Mouse (Mus musculus) kidney, embryonic 15.5 days (tissue): Measurements from ENCODE around the gene A930018P22Rik. TPM values are rescaled to one million over a fixed set of nuclear protein-coding genes. Genes with fewer than 3 reads are reported as not detected.
"Not testable (repeated sequence)": the region's sequence is repeated elsewhere in the genome, so short reads cannot be mapped to it uniquely, and the experiment has no call there.

ENCODE experiments used
- ATAC-seq: fragments of 200-750 bp; cut with Nextera tagmentation; replicated peaks from 2 replicates; pipeline ENCODE4 v1.8.0; 2017; ENCODE audit warnings: moderate TSS enrichment; ENCODE audit not compliant: low FRiP score
- H3K27ac ChIP-seq: fragments of 300-500 bp; sonication (generic); 2 replicates; pipeline ENCODE4 v1.5.1; 2015; ENCODE audit warnings: mild to moderate bottlenecking, inconsistent platforms
- H3K27me3 ChIP-seq: fragments of 300-500 bp; sonication (generic); 2 replicates; pipeline ENCODE4 v1.6.1; 2015; ENCODE audit warnings: inconsistent platforms
- H3K36me3 ChIP-seq: fragments of 300-500 bp; sonication (generic); 2 replicates; pipeline ENCODE4 v1.6.1; 2015; ENCODE audit warnings: inconsistent platforms
- H3K4me1 ChIP-seq: fragments of 300-500 bp; sonication (generic); 2 replicates; pipeline ENCODE4 v1.6.1; 2015; ENCODE audit warnings: inconsistent platforms
- H3K4me2 ChIP-seq: fragments of 300-500 bp; sonication (generic); 2 replicates; pipeline ENCODE4 v1.6.1; 2015; ENCODE audit warnings: moderate library complexity, mild to moderate bottlenecking, inconsistent platforms
- H3K4me3 ChIP-seq: fragments of 300-500 bp; sonication (generic); replicated peaks from 2 replicates; pipeline ENCODE4 v1.5.1; 2015; ENCODE audit warnings: mild to moderate bottlenecking, inconsistent platforms
- H3K9ac ChIP-seq: fragments of 300-500 bp; sonication (generic); 2 replicates; pipeline ENCODE4 v1.6.1; 2015; ENCODE audit warnings: mild to moderate bottlenecking, inconsistent platforms
- H3K9me3 ChIP-seq: fragments of 300-500 bp; sonication (generic); replicated peaks from 2 replicates; pipeline ENCODE4 v1.6.1; 2016; ENCODE audit warnings: inconsistent platforms
- WGBS: fragments of 180-500 bp; shearing (Covaris S2); methylation state at CpG from one replicate; pipeline ENCODE4 v1.1.7; 2015; ENCODE audit warnings: mixed read lengths; 5-methylcytosine and 5-hydroxymethylcytosine counted together
- polyA plus RNA-seq: library from polyadenylated mRNA; unstranded; fragments of >200 nt; fragmentation: Nextera tagmentation; extraction: Ambion mirVana; gene quantifications from 2 replicates; pipeline ENCODE4 v1.2.1, GENCODE M21; 2015

The A930018P22Rik gene
- polyA plus RNA-seq, 1 experiment from 2014 or later = 0.19 TPM

DNA sequence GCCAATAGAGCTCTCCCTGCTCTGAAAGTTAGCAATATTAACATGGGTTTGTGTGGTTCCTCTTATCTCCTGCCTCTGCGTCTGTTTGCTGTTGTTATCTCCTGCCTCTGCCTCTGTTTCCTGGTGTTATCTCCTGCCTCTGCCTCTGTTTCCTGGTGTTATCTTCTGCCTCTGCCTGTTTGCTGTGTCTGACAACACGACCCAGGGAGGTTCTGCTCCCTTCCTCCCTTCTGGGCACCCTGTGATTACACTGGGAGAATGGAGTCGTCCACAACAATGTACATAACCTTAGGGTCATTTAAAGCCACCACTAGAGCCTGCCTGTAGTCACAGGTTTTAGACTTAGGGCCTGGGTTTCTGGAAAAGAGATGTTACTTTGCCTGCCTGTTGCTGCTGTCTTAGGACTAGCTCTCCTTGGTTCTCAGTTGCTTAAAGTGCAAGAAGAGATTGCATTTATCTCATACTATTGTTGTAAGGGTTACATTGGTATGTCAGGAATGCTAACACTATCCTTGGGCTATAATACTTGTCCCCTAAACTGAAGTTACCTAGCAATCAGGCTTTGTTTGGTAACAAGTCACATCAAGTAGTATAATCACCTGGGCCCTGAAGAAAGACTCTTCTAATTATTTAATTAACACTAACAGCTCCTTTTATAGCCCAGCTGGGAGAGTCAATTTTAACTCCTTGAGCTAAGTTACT, 23.9 kb upstream of the A930018P22Rik start:
- peaks cover 16% of the 10 kb centered on the region; the same call in 1 of the 2 replicates for H3K4me1 ChIP-seq
- WGBS = 25% methylated on average over 3 of the region's 3 CpGs
- H3K9me3 ChIP-seq = no peaks in the 10 kb centered on the region
- no peak overlapping the region for H3K9ac ChIP-seq
- H3K4me3 ChIP-seq = no peak overlapping the region
- H3K27me3 ChIP-seq = no peaks in the 10 kb centered on the region
- no peak overlapping the region for H3K4me2 ChIP-seq
- H3K27ac ChIP-seq = no peak overlapping the region
- ATAC-seq = no peak
- H3K36me3 ChIP-seq = no peaks in the 10 kb centered on the region

DNA sequence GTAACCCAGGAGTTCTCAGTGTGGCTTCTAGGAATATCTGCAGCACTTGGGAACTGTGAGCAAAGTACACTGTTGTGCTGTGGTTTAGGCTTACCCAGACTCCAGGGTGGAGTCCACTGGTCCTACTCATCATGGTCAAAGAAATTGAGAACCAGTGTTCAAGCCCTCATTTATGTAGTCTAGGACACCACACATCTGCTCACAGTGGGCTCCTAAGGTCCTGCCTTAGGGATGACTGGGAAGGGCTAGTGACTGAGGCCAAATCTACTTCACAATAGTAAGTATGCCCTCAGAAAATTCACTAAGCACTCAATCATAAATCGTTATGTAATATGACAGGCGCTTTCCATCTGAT, 23.4 kb upstream of the A930018P22Rik start:
- H3K4me1 ChIP-seq = peaks cover 16% of the 10 kb centered on the region; the same call in 1 of the 2 replicates
- no peak for ATAC-seq
- 95% methylated on average over 2 of the region's 2 CpGs for WGBS

DNA sequence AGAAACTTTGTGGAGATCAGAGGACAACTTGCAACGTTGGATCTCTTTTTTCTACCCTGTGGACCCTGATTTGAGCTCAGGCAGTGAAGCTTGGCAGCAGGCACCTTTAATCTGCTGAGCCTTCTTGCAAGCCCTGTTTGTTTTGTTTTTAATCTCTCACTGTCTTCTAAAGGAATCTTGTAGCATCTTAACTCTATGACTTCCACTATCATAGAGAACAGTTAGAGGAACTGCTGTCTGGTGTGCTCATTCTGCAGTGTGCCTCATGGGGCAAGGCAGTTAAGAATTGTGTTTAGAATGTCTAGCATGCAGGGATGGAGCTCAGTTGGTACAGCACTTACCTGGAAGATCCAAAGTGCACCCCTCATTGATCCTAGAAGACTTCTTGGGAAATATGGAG, 22.6 kb upstream of the A930018P22Rik start:
- ATAC-seq = no peak
- Histone ChIP-seq H3K4me2 (no peak overlapping the region), H3K27me3 (no peaks in the 10 kb centered on the region), H3K4me3 (no peak overlapping the region), H3K27ac (no peak overlapping the region), H3K9ac (no peak overlapping the region), H3K9me3 (no peaks in the 10 kb centered on the region), H3K36me3 (no peaks in the 10 kb centered on the region), H3K4me1 (peaks cover 16% of the 10 kb centered on the region; the same call in 1 of the 2 replicates)
- WGBS = 64% methylated on average over 1 of the region's 1 CpGs

More for the DNA sequence above, 23.4 kb upstream of the A930018P22Rik start:
- no peak overlapping the region for H3K4me3 ChIP-seq
- no peaks in the 10 kb centered on the region for H3K36me3 ChIP-seq
- H3K27me3 ChIP-seq = no peaks in the 10 kb centered on the region
- H3K9me3 ChIP-seq = no peaks in the 10 kb centered on the region
- no peak overlapping the region for H3K27ac ChIP-seq
- H3K9ac ChIP-seq = no peak overlapping the region
- H3K4me2 ChIP-seq = no peak overlapping the region

DNA sequence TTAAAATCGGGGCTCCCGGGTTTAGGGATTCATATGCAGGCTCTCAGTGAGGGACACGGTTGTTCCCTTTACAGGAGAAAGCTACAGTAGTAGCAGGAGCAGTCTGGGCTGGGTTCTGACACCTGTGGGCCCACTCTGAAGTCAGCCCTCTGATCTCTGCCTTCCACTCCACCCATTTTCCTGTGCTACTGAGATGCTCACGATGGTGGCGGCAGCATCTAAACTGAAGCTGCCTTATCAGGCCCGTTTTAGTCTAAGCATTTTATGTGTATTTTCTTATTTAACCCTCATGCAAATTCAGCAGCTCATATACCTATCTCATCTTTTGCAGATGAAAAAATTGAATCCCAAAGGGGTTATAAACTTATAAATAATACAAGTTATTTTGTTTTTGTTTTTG, 17.8 kb upstream of the A930018P22Rik start:
- no peak overlapping the region for H3K9ac ChIP-seq
- no peaks in the 10 kb centered on the region for H3K4me1 ChIP-seq
- H3K9me3 ChIP-seq = no peaks in the 10 kb centered on the region
- WGBS = 78% methylated on average over 6 of the region's 6 CpGs
- H3K4me2 ChIP-seq = no peak overlapping the region
- no peaks in the 10 kb centered on the region for H3K36me3 ChIP-seq
- no peaks in the 10 kb centered on the region for H3K27me3 ChIP-seq
- H3K27ac ChIP-seq = no peak overlapping the region
- ATAC-seq = no peak
- no peak overlapping the region for H3K4me3 ChIP-seq

DNA sequence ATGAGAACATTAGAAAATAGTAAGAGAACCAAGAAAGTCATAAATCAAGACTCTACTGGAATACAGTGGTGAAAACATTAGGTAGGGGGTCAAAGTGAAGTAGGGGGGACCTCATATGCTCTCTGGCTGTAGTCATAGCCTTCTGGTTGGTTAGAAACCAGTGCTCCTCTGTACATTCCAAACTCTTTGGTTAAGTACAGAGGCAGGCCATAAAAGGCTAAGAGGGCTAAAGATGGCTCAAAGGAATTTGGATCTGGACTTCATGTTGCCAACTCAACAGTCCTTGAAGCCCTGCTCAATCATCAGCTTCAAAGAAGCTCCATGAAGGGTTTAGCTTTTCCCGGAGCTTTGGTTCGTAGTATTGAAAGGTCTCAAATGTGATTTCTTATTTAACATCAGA, 13.5 kb upstream of the A930018P22Rik start:
- H3K36me3 ChIP-seq, H3K27ac ChIP-seq, H3K27me3 ChIP-seq, H3K9ac ChIP-seq, ATAC-seq, H3K9me3 ChIP-seq, H3K4me2 ChIP-seq, H3K4me3 ChIP-seq, H3K4me1 ChIP-seq: not testable (repeated sequence)
- WGBS = 82% methylated on average over 2 of the region's 2 CpGs

DNA sequence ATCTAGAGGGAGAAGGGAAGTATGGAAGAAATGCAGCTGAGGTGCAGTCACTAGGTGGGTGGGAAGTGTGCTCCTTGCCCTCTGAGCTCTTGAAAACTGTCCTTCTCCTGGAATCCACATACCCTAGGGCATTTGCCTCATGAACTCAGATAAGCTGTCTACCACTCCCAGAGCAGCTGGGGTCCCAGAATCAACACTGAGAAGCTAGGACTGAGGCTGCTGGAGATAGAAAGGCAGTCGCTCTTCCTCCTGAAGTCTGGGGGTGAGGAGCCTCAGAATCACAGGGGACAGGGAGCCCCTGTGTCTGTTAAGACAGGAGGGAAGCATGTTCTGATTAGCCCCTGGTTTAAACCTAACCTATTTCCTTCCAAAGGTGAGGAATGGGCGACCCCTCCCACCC, 13.0 kb upstream of the A930018P22Rik start:
- Histone ChIP-seq H3K9ac (no peak overlapping the region), H3K9me3 (no peaks in the 10 kb centered on the region), H3K4me1 (no peaks in the 10 kb centered on the region), H3K4me3 (no peak overlapping the region), H3K27ac (no peak overlapping the region), H3K4me2 (no peak overlapping the region), H3K27me3 (no peaks in the 10 kb centered on the region), H3K36me3 (no peaks in the 10 kb centered on the region)
- WGBS = 71% methylated on average over 2 of the region's 2 CpGs
- no peak for ATAC-seq

DNA sequence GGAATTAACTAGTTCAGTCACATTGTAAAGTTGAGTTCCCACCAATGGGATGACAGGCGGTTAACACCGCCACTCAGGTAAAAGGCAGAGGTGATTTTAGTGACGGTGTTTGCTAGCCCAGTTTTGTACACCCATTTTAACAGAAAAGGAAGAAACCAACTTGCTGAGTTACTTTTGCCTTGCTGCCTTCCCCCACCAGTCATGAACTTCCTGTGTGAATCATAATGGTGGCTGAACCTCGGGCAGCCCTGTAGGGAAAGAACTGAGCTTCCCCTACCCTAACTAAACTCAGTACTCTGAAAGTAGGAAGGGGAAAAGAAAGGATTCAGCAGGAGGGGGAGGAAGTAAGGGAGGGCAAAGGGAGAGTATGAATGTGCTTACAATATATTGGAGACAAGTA, 12.5 kb upstream of the A930018P22Rik start:
- ATAC-seq = no peak
- Histone ChIP-seq H3K27ac (no peak overlapping the region), H3K27me3 (no peaks in the 10 kb centered on the region), H3K9me3 (no peaks in the 10 kb centered on the region), H3K4me1 (no peaks in the 10 kb centered on the region), H3K36me3 (no peaks in the 10 kb centered on the region), H3K4me3 (no peak overlapping the region), H3K4me2 (no peak overlapping the region), H3K9ac (no peak overlapping the region)
- WGBS = 72% methylated on average over 4 of the region's 4 CpGs

DNA sequence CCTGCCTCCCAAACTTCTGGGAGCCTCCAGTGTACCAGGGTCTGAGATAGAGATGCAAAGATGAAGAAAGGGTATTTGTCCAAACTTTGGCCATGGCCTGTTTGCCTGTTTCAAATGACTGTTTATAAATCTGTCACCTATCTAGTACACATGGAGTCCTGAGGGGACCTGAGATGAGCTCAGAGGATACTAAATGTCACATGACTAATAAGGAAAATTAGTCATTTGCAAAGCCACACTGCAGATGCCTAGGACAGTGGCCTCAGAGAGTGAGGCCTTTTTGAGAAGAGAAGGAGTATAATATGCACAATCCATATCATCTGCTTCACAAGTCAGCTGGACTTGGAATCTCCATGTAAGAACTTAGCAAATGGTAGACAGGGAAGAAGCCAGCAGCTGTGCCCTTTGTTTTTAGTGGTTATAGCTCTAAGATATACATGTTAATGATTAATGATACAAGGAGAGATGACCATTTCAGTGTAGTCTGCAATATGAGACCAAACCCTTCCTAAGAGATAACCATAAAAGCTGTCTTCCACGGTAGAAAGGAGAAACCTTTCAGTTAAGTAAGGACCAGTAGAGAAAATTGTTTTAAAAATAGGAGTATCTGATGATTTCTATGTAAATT, 11.3 kb upstream of the A930018P22Rik start:
- not testable (repeated sequence) for H3K27me3 ChIP-seq, H3K9me3 ChIP-seq, H3K27ac ChIP-seq, H3K9ac ChIP-seq, H3K36me3 ChIP-seq, H3K4me2 ChIP-seq, ATAC-seq, H3K4me1 ChIP-seq, H3K4me3 ChIP-seq
- no CpG with 5 or more reads among the region's 1 CpGs for WGBS

DNA sequence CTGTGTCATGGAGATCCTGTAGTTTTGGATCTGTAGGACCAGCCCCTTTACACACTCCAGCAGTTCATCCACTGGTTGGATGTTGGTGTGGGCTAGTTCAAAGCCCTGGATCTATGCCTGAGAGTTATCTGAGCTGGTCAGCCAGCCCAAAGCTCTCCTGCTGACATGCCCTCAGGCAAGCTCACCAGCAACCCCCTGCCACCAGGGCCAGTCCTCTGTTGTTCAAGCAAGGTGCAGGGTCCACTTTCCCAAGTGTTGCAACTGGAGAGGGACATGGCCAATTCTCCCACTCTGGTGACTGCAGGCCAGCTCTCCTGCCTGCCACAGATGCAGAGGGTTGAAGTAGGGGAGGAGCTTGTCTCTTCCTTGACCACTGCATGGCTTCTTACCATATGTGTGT, 9.0 kb upstream of the A930018P22Rik start:
- H3K27ac ChIP-seq, H3K27me3 ChIP-seq, H3K9me3 ChIP-seq, H3K4me1 ChIP-seq, H3K4me2 ChIP-seq, ATAC-seq, H3K4me3 ChIP-seq, H3K9ac ChIP-seq, H3K36me3 ChIP-seq: not testable (repeated sequence)

DNA sequence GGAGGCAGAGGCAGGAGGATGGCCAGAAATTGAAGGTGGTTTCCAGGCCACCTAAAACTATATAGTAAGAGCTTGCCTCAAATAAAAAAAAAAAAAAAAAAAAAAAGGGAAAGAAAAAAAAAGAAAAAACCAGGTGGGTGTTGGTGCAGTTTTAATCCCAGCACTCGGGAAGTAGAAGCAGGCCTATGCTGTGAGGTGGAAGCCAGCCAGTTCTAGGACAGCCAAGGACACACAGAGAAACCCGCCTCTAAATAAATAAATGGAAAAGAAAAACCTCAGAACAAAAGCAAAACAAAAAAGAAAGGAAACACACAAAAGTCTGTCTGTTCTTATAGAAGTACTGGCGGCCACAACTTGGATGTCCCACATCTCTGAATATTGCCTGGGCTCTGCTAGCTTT, 7.7 kb upstream of the A930018P22Rik start:
- H3K36me3 ChIP-seq = no peaks in the 10 kb centered on the region
- ATAC-seq = no peak
- WGBS = 90% methylated on average over 3 of the region's 3 CpGs
- no peak overlapping the region for H3K9ac ChIP-seq
- H3K9me3 ChIP-seq = no peaks in the 10 kb centered on the region
- no peak overlapping the region for H3K4me3 ChIP-seq
- no peak overlapping the region for H3K4me2 ChIP-seq
- no peaks in the 10 kb centered on the region for H3K4me1 ChIP-seq
- H3K27ac ChIP-seq = no peak overlapping the region
- H3K27me3 ChIP-seq = no peaks in the 10 kb centered on the region

DNA sequence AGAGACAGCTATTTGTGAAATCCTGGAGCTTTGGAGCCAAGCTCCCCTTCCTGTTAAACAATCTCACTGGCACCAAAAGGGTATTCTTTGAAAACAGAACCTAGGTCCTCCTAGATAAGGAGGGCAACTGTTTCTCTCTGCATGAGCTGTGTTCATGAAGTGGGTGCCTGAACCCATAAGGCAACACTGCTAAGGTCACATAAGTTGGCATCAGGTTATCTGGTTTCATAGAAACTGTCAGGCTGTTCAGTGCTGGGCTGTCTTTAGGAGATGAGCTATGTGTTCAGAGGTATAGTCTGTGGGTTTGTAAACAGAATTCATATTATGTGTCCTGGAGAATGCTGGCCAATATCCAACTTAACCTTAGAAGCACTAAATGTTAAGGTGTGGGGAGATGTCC, 5.4 kb upstream of the A930018P22Rik start:
- H3K36me3 ChIP-seq, ATAC-seq, H3K4me2 ChIP-seq, H3K27me3 ChIP-seq, H3K27ac ChIP-seq, H3K9ac ChIP-seq, H3K9me3 ChIP-seq, H3K4me3 ChIP-seq, H3K4me1 ChIP-seq: not testable (repeated sequence)

DNA sequence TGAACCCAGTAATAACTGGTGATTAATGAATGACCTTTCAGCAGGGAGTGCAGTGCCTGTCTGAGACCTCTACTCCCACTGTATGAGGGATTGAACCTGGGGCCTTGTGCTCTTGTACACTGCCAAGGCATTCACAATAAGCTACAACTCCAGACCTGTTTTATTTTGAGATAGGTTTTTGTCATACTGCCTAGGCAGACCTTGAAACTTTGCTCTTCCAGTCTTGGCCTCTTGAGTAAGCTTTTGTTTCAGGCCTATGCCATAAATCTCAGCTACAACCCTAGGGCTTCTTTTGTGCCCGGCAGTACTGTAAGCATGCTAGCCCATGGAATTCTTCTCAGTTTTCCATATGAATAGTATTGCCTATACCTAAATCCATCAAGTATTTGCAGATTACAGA, 3.5 kb upstream of the A930018P22Rik start:
- H3K36me3 ChIP-seq = no peaks in the 10 kb centered on the region
- no peak overlapping the region for H3K4me2 ChIP-seq
- H3K9me3 ChIP-seq = no peaks in the 10 kb centered on the region
- H3K27me3 ChIP-seq = peaks cover 15% of the 10 kb centered on the region
- no peak overlapping the region for H3K4me3 ChIP-seq
- WGBS = 23% methylated on average over 1 of the region's 1 CpGs
- ATAC-seq = no peak
- peaks cover 18% of the 10 kb centered on the region for H3K4me1 ChIP-seq
- no peak overlapping the region for H3K9ac ChIP-seq
- no peak overlapping the region for H3K27ac ChIP-seq

DNA sequence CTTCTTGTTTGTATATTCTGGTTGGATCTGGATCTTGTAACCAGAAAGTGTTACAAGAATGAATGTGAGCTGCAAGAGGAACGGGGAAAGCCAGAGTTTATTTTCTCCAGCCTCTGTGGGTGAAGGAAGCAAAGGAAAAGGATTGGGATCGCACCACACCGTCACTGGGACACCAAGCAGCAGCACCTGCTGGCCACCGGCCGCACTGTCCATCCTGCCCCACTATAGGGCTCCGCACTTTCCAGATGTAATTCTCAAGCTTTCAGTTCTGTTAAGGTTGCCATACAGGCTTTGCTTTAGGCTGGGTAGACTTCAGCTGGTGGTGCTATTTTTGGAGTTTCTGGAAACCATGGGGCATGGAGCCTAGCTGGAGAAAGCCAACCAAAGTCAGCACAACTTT, 2.3 kb upstream of the A930018P22Rik start:
- H3K9ac ChIP-seq = no peak overlapping the region
- peaks cover 18% of the 10 kb centered on the region for H3K4me1 ChIP-seq
- no peak overlapping the region for H3K4me2 ChIP-seq
- H3K27me3 ChIP-seq = peaks cover 22% of the 10 kb centered on the region
- no peaks in the 10 kb centered on the region for H3K9me3 ChIP-seq
- ATAC-seq = no peak
- H3K36me3 ChIP-seq = no peaks in the 10 kb centered on the region
- no peak overlapping the region for H3K4me3 ChIP-seq
- H3K27ac ChIP-seq = no peak overlapping the region
- WGBS = 57% methylated on average over 6 of the region's 6 CpGs
